Mouse (Mus musculus) small intestine, adult 10 weeks (tissue): ENCODE results near the gene Dtnbp1. TPM values are rescaled to one million over a fixed set of nuclear protein-coding genes. Genes with fewer than 3 reads are reported as not detected.

Experiments used
- polyA plus RNA-seq: library from polyadenylated mRNA; stranded (reverse); fragments of 350-450 nt; fragmentation: Illumina TruSeq; extraction: RNeasy Lipid Tissue Mini Kit (QIAGEN cat#74804); gene quantifications from one replicate; pipeline ENCODE4 v1.2.3, GENCODE M21; 2014; ENCODE audit warnings: low replicate concordance

Gene Dtnbp1
- 1.6 TPM for polyA plus RNA-seq

GRCm38 (mm10) chr13:45001911-45002615 is at the start of gene Dtnbp1:
Gene Dtnbp1 (minus strand): TSS chr13:45002147.

Other genes starting within 250 kb of the Dtnbp1 start
- 0.48 TPM for gene Gm9817, start 76.5 kb upstream of the Dtnbp1 start, polyA plus RNA-seq